In genomic region chr12:74009448-74009911, GRCm38 (mm10) we compare ENCODE assay signal across 8 mouse cellular contexts. TPM values are rescaled to one million over a fixed set of nuclear protein-coding genes. Genes with fewer than 3 reads are reported as not detected.
DNase-seq lines count a peak whose midpoint lies in the region; ATAC-seq and TF ChIP-seq lines count a peak whose summit lies in the region.

No protein-coding gene starts in this region.

- H3K36me3 ChIP-seq in limb, embryonic 10.5 days = no peaks in the 10 kb centered on the region

- peak; percentile 82 for TF ChIP-seq CTCF in Patski (IDR thresholded peaks at IDR 0.05)

- POLR2A ChIA-PET in Patski (lab: Charles Lee) = no interaction called here

- peaks cover 32% of the 10 kb centered on the region for H3K27me3 ChIP-seq in Patski
- no peaks in the 10 kb centered on the region for H3K27me3 ChIP-seq in limb, embryonic 10.5 days (ENCODE audit: low read depth, poor library complexity, severe bottlenecking)

- CTCF ChIA-PET in Patski (lab: Charles Lee) = interaction anchor here (0.7 to 3.6 kb wide), 5 partner anchors 9 to 306 kb away, joined by 3 to 28 read pairs (median 4); no protein-coding TSS in a partner anchor

- no peak for ATAC-seq in Patski
- ATAC-seq in common myeloid progenitor, adult 5-6 weeks (replicated peaks; ENCODE audit: low read depth, poor library complexity, severe bottlenecking) = peak; percentile 90
- ATAC-seq in hematopoietic stem cell, adult 5-6 weeks (replicated peaks in 1 of 2; ENCODE audit: insufficient read depth in 1 of 2, low FRiP score in 2 of 2, low TSS enrichment in 1 of 2, low read depth in 1 of 2, poor library complexity in 2 of 2, severe bottlenecking in 2 of 2) = peak; percentile 73 to 80

- in situ Hi-C loops in Patski (cut with MboI; ENCODE audit: low pct_unique_long_range_greater_than_20kb) = loop anchor here (5.0 kb wide), 1 partner anchor 312 kb away; no protein-coding TSS in a partner anchor

- peak; percentile 31 for DNase-seq in layer of hippocampus, adult 11-12 months (ENCODE audit: low spot score)
- DNase-seq in layer of hippocampus, adult 9-10 months (ENCODE audit: low spot score) = no peak
- no peak for DNase-seq in Patski (ENCODE audit: low read depth, low spot score)
- DNase-seq in limb, embryonic 10.5 days (ENCODE audit: low spot score) = peak; percentile 58
- DNase-seq in natural killer cell, adult 2 months (ENCODE audit: low spot score in 2 of 2) = peak; percentile 8 to 12
- peak; percentile 59 for DNase-seq in thymus, postnatal 4 days

- no peaks in the 10 kb centered on the region for H3K9me3 ChIP-seq in limb, embryonic 10.5 days (replicated peaks)

- no peak overlapping the region for H3K4me3 ChIP-seq in limb, embryonic 10.5 days

- WGBS in limb, embryonic 10.5 days = 29% methylated on average over 8 of the region's 8 CpGs

- peaks cover 7% of the 10 kb centered on the region for H3K4me1 ChIP-seq in limb, embryonic 10.5 days

- H3K27ac ChIP-seq in limb, embryonic 10.5 days = no peak overlapping the region

RNA-seq across cellular contexts. Expression of gene Syt16, which starts 12.0 kb away (rescaled TPM):
- polyA plus RNA-seq in Patski (2021) = not detected
- not detected in 2 replicates for total RNA-seq in common myeloid progenitor, adult 5-6 weeks (2017)
- 0.31 TPM in 1 of 2 replicates, not detected in the other for total RNA-seq in hematopoietic stem cell, adult 5-6 weeks (2017)
- 0.40 and 1.7 TPM in 2 replicates for polyA plus RNA-seq in limb, embryonic 10.5 days (2016; fragmentation: Nextera tagmentation; extraction: Ambion mirVana)

RNA-seq across cellular contexts. Expression of gene Snapc1, which starts 45.2 kb away (rescaled TPM):
- 16.5 TPM for polyA plus RNA-seq in Patski (2021)
- 17.1 and 32.0 TPM in 2 replicates for total RNA-seq in common myeloid progenitor, adult 5-6 weeks (2017)
- total RNA-seq in hematopoietic stem cell, adult 5-6 weeks (2017) = 13.3 and 20.6 TPM in 2 replicates
- 18.9 and 23.5 TPM in 2 replicates for polyA plus RNA-seq in limb, embryonic 10.5 days (2016; fragmentation: Nextera tagmentation; extraction: Ambion mirVana)

Comparison
In these comparisons a context has a peak if more than half of its experiments do, and no peak if none do; other contexts are left out.
1. DNase-seq: peak in layer of hippocampus, adult 11-12 months (single experiment), limb, embryonic 10.5 days (single experiment), natural killer cell, adult 2 months (2 of 2) and thymus, postnatal 4 days (single experiment); none in layer of hippocampus, adult 9-10 months (single experiment) and Patski (single experiment).